Mouse (Mus musculus) right cerebral cortex, adult 18-20 months (tissue): ENCODE measurements around the gene Itga4.

Experiments used
- DNase-seq: peaks from one replicate; pipeline ENCODE4 v3.0.0; 2022; ENCODE audit warnings: mixed read lengths

Gene Itga4

DNA sequence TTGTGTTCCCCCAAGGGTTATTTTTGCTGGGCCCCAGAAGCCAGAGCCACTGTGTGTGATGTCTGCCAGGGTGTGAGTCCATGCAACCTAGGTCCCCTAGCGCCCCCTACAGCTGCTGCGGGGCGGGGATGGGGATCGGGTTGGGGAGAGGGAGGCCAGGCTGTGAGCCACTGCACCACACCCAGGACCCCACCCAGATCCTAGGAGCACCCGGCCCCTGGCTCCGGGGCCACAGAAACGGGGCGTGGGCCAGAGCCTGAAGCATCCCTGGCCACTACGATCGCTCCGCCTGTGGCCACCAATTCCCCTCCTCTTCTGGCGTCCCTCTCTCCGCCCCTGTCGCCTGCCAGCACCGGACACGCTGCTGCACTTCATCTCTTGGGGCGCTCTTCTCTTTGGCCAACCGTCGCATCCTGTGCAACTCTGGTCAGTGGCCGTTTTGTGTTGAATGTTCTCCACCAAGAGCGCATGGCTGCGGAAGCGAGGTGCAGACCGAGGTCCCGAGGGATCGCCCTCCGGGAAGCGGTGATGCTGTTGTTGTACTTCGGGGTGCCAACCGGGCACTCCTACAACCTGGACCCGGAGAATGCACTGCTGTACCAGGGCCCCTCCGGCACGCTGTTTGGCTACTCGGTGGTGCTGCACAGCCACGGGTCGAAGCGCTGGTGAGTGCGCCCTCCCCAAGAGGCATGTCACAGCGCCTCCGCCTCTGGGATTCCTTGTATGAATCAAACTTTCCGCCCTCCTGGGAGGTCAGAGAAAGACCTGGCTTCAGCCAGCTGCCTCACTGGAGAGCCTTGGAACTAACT lies at the start of gene Itga4:
Gene Itga4, plus strand, starts transcription at position 235 of the 809 bp plus-strand sequence.
- DNase-seq, result peak; percentile 69

- no peak for DNase-seq
Measured at GRCm38 (mm10) chr2:79206191-79206755, 49.0 kb upstream of the Itga4 start.

- DNase-seq, result no peak
Measured at GRCm38 (mm10) chr2:79214982-79215381, 40.2 kb upstream of the Itga4 start.

- DNase-seq, result no peak
Measured at GRCm38 (mm10) chr2:79215479-79215878, 39.7 kb upstream of the Itga4 start.

DNA sequence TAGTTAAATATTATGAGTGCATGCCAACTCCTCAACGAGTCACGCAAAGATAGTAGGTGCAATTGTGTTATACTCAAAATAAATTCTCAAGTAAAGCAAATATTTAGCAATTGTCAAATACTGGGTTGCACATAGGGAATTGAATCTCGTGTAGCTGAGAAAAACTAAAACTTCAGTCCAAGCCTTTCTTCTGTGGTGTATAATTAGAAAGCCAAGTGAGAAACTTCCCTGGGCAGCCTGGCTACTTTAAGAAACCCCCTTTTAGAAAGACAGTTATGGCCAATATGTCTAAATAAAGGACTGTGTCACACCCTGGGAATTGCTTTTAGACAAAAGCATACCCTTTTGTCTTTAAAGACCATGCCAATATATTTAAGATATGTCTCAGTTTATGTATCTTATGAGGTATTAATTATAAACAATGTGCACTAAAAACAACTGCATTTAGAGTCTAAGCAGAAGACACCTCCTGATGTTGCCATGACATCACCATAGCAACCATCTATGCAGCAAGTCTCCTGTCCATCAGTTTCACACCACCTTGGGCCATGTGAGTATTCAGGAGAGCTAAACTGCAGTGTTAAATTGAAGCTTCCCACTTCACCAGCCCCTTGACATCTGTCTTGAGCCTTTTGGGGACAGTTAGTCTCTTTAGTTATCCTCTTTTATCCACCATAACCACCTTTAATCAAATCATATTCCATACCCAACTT lies 30.4 kb upstream of the Itga4 start:
- DNase-seq, result peak; percentile 3

- no peak for DNase-seq
Measured at GRCm38 (mm10) chr2:79227805-79228241, 27.4 kb upstream of the Itga4 start.

GRCm38 (mm10) chr2:79231056-79231949 lies 23.9 kb upstream of the Itga4 start:
- no peak for DNase-seq

GRCm38 (mm10) chr2:79235767-79236487 lies 19.3 kb upstream of the Itga4 start:
- DNase-seq, result no peak

- DNase-seq, result no peak
Measured at GRCm38 (mm10) chr2:79237216-79237615, 18.0 kb upstream of the Itga4 start.

GRCm38 (mm10) chr2:79244276-79244675 lies 10.9 kb upstream of the Itga4 start:
- no peak for DNase-seq

DNA sequence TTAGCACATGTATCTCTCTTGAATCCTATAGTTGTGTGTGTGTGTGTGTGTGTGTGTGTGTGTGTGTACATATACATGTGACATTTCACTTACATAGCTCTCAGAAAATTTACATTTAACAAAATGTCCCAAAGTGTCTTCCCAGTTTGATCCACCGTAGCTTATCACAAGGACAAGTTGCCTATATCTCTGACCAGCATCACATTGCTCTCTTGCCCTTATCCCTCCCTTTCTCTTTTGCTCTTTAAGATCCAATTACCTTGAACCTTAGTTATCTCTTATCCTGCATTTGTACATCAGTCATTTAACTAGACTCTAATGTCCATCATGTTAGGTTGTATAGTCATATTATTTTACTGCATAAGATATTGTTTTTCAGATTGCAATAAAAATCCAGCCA lies 10.5 kb upstream of the Itga4 start:
- no peak for DNase-seq

DNA sequence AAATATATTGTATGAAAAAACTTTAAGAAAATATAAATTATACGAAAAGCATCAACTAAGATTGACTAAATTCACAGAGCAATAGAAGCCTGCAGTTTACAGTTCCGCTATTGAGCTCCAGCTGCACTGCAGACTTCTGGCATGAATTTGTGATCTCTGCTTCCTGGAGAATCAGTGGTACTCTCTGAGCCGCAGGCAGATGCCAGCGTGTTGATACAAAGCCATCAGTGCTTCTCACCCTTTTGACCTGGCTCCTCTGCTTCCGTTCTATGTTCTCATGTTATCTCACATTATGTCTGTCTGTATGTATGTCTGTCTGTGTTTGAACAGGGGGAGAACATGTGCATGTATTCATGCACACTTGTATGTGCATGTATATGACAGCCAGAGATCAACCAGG lies 6.9 kb upstream of the Itga4 start:
- no peak for DNase-seq

DNA sequence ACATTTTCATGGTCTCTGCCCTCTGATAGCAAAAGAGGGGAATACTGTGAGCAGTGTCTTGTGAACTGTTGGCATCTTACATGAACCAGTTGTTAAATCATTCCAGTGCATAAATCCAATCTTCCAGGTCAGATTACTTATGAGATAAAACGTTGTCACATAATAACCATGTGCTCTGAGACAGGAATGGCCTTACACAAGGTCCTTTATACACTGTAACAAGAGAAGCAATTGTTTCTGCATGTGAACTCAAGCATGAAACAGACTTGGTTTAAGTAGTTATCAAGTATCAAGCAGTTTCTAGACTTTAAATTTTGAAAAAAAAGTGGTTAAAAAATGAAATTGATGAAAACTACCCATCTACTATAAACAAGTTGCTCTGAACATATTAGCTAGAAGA lies 4.7 kb upstream of the Itga4 start:
- no peak for DNase-seq

GRCm38 (mm10) chr2:79253754-79254197 lies 1.4 kb upstream of the Itga4 start:
- DNase-seq, result no peak

GRCm38 (mm10) chr2:79254588-79255191 lies 536 bp upstream of the Itga4 start:
- DNase-seq, result no peak

- DNase-seq, result no peak
Measured at GRCm38 (mm10) chr2:79256001-79256339, 744 bp downstream of the Itga4 start.

GRCm38 (mm10) chr2:79256376-79256775 lies 1.1 kb downstream of the Itga4 start:
- DNase-seq, result no peak

GRCm38 (mm10) chr2:79256880-79257279 lies 1.7 kb downstream of the Itga4 start:
- no peak for DNase-seq

GRCm38 (mm10) chr2:79257411-79257810 lies 2.2 kb downstream of the Itga4 start:
- no peak for DNase-seq

- no peak for DNase-seq
Measured at GRCm38 (mm10) chr2:79259326-79259725, 4.1 kb downstream of the Itga4 start.

- DNase-seq, result peak; percentile 45
Measured at GRCm38 (mm10) chr2:79265665-79266064, 10.4 kb downstream of the Itga4 start.

DNA sequence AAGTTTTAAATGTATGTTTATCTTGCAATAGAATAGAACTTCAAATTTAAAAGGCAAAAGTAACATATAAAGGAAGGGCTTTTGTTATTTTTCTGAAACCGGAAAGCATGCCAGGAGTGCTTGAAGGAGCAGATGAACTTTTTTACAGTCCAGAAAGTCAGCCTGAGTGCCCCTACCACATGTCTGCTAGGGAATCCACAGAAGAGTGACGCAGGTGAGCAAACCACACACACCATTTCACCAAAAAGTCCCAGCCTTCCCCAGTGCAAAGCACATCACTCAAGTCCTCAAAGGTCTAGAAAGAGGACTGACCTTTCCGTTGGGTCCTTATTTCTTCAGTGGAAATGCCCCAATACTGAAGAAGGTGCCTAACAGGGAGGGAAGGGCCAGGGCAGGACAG lies 11.3 kb downstream of the Itga4 start:
- DNase-seq, result no peak
